Mouse (Mus musculus): ENCODE results near the gene Ccnc.

- TF ChIP-seq CTCF (IDR thresholded peaks at IDR 0.05; ENCODE audit: insufficient read depth, low read depth, low read length) (no peak), POLR2A (IDR thresholded peaks at IDR 0.05; ENCODE audit: insufficient read depth, low read depth, low read length) (no peak)
Observed at GRCm38 (mm10) chr4:21682421-21683150, 44.9 kb upstream of the Ccnc start.
